Mouse (Mus musculus) heart, adult 2 months (tissue): ENCODE measurements around the gene Cep55. TPM values are rescaled to one million over a fixed set of nuclear protein-coding genes. Genes with fewer than 3 reads are reported as not detected.

Source experiments
- DNase-seq, 2 experiments: peaks; one replicate each; pipeline ENCODE4 v3.0.0; 2021
- H3K27ac ChIP-seq: fragments of 200-600 bp; 2 replicates; pipeline ENCODE4 v1.8.1; 2022
- H3K27me3 ChIP-seq: fragments of 200-500 bp; 2 replicates; pipeline ENCODE4 v1.6.1; 2012; ENCODE audit warnings: mild to moderate bottlenecking, low read length, inconsistent platforms, mixed read lengths; ENCODE audit not compliant: control insufficient read depth, insufficient read depth
- H3K36me3 ChIP-seq: fragments of 200-500 bp; 2 replicates; pipeline ENCODE4 v1.6.1; 2012; ENCODE audit warnings: low read length, inconsistent platforms; ENCODE audit not compliant: control insufficient read depth, insufficient read depth
- H3K4me1 ChIP-seq: fragments of 200-500 bp; 2 replicates; pipeline ENCODE4 v1.6.1; 2011; ENCODE audit warnings: low read length; ENCODE audit not compliant: control insufficient read depth, insufficient read depth
- H3K4me3 ChIP-seq: fragments of 200-600 bp; 2 replicates; pipeline ENCODE4 v1.8.1; 2022
- H3K79me2 ChIP-seq: fragments of 200-500 bp; replicated peaks from 2 replicates; pipeline ENCODE4 v1.6.1; 2012; ENCODE audit warnings: mild to moderate bottlenecking, inconsistent platforms, low read length, moderate library complexity, mixed read lengths; ENCODE audit not compliant: control insufficient read depth, insufficient read depth
- H3K9ac ChIP-seq: fragments of 200-500 bp; 2 replicates; pipeline ENCODE4 v1.6.1; 2012; ENCODE audit warnings: low read depth, mild to moderate bottlenecking, control low read depth, inconsistent platforms, low read length, mixed read lengths
- CTCF ChIP-seq: fragments of 200-600 bp; IDR thresholded peaks from 2 replicates; pipeline ENCODE4 v1.8.1; 2022; ENCODE audit warnings: antibody characterized with exemption, mild to moderate bottlenecking, moderate library complexity
- EP300 ChIP-seq: fragments of 200-500 bp; IDR thresholded peaks from 2 replicates; pipeline ENCODE4 v1.6.1; 2011; ENCODE audit warnings: low read depth, low read length, control low read depth; ENCODE audit not compliant: insufficient read depth
- POLR2A ChIP-seq: fragments of 200-500 bp; IDR thresholded peaks from 2 replicates; pipeline ENCODE4 v1.6.1; 2011; ENCODE audit warnings: mild to moderate bottlenecking, low read depth, low read length, control low read depth; ENCODE audit not compliant: insufficient read depth
- WGBS: fragments of 180-500 bp; shearing (Covaris S2); methylation state at CpG from one replicate; pipeline ENCODE4 v1.1.7; 2018; 5-methylcytosine and 5-hydroxymethylcytosine counted together
- intact Hi-C: fragments of 180-260 bp; cut with DNase I; formaldehyde crosslinking; loops from one replicate; pipeline ENCODE4 v1.15.1; 2025
- polyA plus RNA-seq: library from polyadenylated mRNA; depleted of rRNA; stranded (reverse); fragments of >200 nt; gene quantifications from 2 replicates; pipeline ENCODE4 v1.2.3, GENCODE M21; 2012
- total RNA-seq, 2 experiments: library from RNA; stranded (reverse); gene quantifications; 2 replicates each; pipeline ENCODE4 v1.2.3; 2021

Gene Cep55
- total and polyA plus RNA-seq, 3 experiments: 0.20 to 0.44 (median 0.27) TPM

GRCm38 (mm10) chr19:38053227-38054041, 1.4 kb upstream of the Cep55 start:
- Histone ChIP-seq H3K4me1 (peaks cover 2% of the 10 kb centered on the region), H3K27ac (peak overlapping the region; percentile 44), H3K4me3 (peak overlapping the region; percentile 57), H3K36me3 (no peaks in the 10 kb centered on the region), H3K79me2 (no peaks in the 10 kb centered on the region), H3K27me3 (no peaks in the 10 kb centered on the region), H3K9ac (peak overlapping the region; percentile 47; the same call in 1 of the 2 replicates)
- 24% methylated on average over 8 of the region's 8 CpGs for WGBS
- peak in 1 of 2 experiments; percentile 9 for DNase-seq
- no peak for TF ChIP-seq EP300
- TF ChIP-seq CTCF: peak; percentile 75
- TF ChIP-seq POLR2A: no peak
- intact Hi-C loops: loop anchor here (1.0 to 10.0 kb wide), 4 partner anchors 23 to 171 kb away; partner anchors contain the start of gene Fra10ac1

- H3K4me3 ChIP-seq: peak overlapping the region; percentile 57
- H3K27ac ChIP-seq: peak overlapping the region; percentile 44
- H3K79me2 ChIP-seq: no peaks in the 10 kb centered on the region
- peak overlapping the region; percentile 47 for H3K9ac ChIP-seq
- no peak for TF ChIP-seq CTCF
- TF ChIP-seq EP300: no peak
- peak; percentile 49; the same call in 1 of the 2 replicates for TF ChIP-seq POLR2A
- H3K36me3 ChIP-seq: no peaks in the 10 kb centered on the region
- intact Hi-C loops: loop anchor here (1.0 to 10.0 kb wide), 3 partner anchors 24 to 171 kb away; partner anchors contain the start of gene Fra10ac1
- no peaks in the 10 kb centered on the region for H3K27me3 ChIP-seq
- DNase-seq: peak in 1 of 2 experiments; percentile 88
- peaks cover 2% of the 10 kb centered on the region for H3K4me1 ChIP-seq
- under 1% methylated on average over 23 of the region's 23 CpGs for WGBS
Observed at GRCm38 (mm10) chr19:38054149-38054719, 577 bp upstream of the Cep55 start.

- intact Hi-C loops: loop anchor here (10.0 kb wide), 1 partner anchor 169 kb away; the partner anchor contains the start of gene Fra10ac1
- Histone ChIP-seq H3K4me1 (peaks cover 2% of the 10 kb centered on the region), H3K27me3 (no peaks in the 10 kb centered on the region), H3K27ac (no peak overlapping the region), H3K36me3 (no peaks in the 10 kb centered on the region), H3K9ac (no peak overlapping the region), H3K4me3 (no peak overlapping the region), H3K79me2 (no peaks in the 10 kb centered on the region)
- TF ChIP-seq EP300 (no peak), POLR2A (no peak), CTCF (no peak)
- DNase-seq: no peak
- WGBS: 15% methylated on average over 6 of the region's 6 CpGs
Observed at GRCm38 (mm10) chr19:38055798-38056197, 987 bp downstream of the Cep55 start.

- no peak for DNase-seq
- Histone ChIP-seq H3K36me3 (no peaks in the 10 kb centered on the region), H3K79me2 (no peaks in the 10 kb centered on the region), H3K9ac (no peak overlapping the region), H3K4me3 (no peak overlapping the region), H3K27me3 (no peaks in the 10 kb centered on the region), H3K4me1 (peaks cover 2% of the 10 kb centered on the region), H3K27ac (no peak overlapping the region)
- TF ChIP-seq EP300 (no peak), POLR2A (no peak), CTCF (no peak)
- WGBS: 48% methylated on average over 3 of the region's 3 CpGs
- intact Hi-C loops: loop anchor here (10.0 kb wide), 1 partner anchor 169 kb away; the partner anchor contains the start of gene Fra10ac1
Observed at GRCm38 (mm10) chr19:38056276-38056675, 1.5 kb downstream of the Cep55 start.

GRCm38 (mm10) chr19:38056931-38057330, 2.1 kb downstream of the Cep55 start:
- TF ChIP-seq CTCF: no peak
- TF ChIP-seq POLR2A: no peak
- no peak for TF ChIP-seq EP300
- H3K4me3 ChIP-seq: no peak overlapping the region
- 82% methylated on average over 8 of the region's 8 CpGs for WGBS
- no peak overlapping the region for H3K27ac ChIP-seq
- DNase-seq: no peak
- intact Hi-C loops: loop anchor here (10.0 kb wide), 1 partner anchor 168 kb away; the partner anchor contains the start of gene Fra10ac1
- no peaks in the 10 kb centered on the region for H3K27me3 ChIP-seq
- H3K79me2 ChIP-seq: no peaks in the 10 kb centered on the region
- H3K36me3 ChIP-seq: no peaks in the 10 kb centered on the region
- H3K4me1 ChIP-seq: peaks cover 2% of the 10 kb centered on the region
- H3K9ac ChIP-seq: no peak overlapping the region
